Mouse (Mus musculus): ENCODE results near the gene Herc1. TPM values are rescaled to one million over a fixed set of nuclear protein-coding genes. Genes with fewer than 3 reads are reported as not detected.

Gene Herc1
- polyA plus RNA-seq, 1 experiment = 3.2 TPM

DNA sequence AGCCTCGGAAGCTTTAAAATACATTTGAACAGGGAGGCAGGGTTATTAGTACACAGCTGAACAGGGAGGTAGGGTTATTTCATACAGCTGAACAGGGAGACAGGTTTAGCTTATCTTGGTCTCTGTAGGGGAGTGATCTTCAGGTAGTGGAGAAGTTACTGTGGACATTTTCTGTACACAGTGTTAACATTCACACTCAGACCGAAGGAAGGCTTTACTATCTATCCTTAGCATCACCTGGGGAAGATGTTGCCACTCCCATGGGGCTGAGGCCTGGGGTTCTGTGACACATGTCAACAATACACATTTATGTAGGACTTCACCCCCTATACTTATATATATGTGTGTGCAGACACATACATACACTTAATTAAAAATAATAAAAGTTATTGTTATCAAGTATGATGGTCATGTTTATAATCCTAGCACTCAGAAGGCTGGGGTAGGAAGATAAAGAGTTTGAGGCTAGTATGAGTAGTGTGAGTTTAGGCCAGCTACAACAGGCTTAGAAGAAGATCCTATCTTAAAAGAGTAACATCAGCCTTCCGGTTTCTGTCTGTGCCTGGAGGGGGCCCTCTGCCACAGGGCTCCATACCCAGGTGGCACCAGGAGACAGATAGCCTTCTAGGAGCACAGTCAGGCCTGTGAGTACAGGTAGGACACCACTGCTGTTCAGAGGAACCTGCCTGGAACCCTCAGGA, 9.7 kb upstream of the Herc1 start:
- TF ChIP-seq FLI1 (IDR thresholded peaks at IDR 0.05; ENCODE audit: low read length) (no peak), GATA1 (IDR thresholded peaks at IDR 0.05; ENCODE audit: borderline replicate concordance, low read length) (no peak)
- no peak overlapping the region for H3K4me3 ChIP-seq (replicated peaks)

GRCm38 (mm10) chr9:66347405-66348035, 2.7 kb upstream of the Herc1 start:
- no peak for TF ChIP-seq FLI1 (IDR thresholded peaks at IDR 0.05; ENCODE audit: low read length)
- no peak for TF ChIP-seq GATA1 (IDR thresholded peaks at IDR 0.05; ENCODE audit: borderline replicate concordance, low read length)
- Histone ChIP-seq H3K27me3 (replicated peaks) (no peaks in the 10 kb centered on the region), H3K9me3 (no peaks in the 10 kb centered on the region), H3K4me1 (peaks cover 57% of the 10 kb centered on the region), H3K36me3 (replicated peaks; ENCODE audit: low read length) (no peaks in the 10 kb centered on the region), H3K4me3 (replicated peaks) (peak overlapping the region; percentile 79)

More for the DNA sequence above, 9.7 kb upstream of the Herc1 start:
- Histone ChIP-seq H3K36me3 (replicated peaks; ENCODE audit: low read length) (no peaks in the 10 kb centered on the region), H3K27me3 (replicated peaks) (peaks cover 40% of the 10 kb centered on the region), H3K4me1 (peaks cover 13% of the 10 kb centered on the region), H3K9me3 (no peaks in the 10 kb centered on the region)

- Histone ChIP-seq H3K36me3 (replicated peaks; ENCODE audit: low read length) (no peaks in the 10 kb centered on the region), H3K27me3 (replicated peaks) (no peaks in the 10 kb centered on the region), H3K4me1 (peaks cover 68% of the 10 kb centered on the region), H3K9me3 (no peaks in the 10 kb centered on the region), H3K4me3 (replicated peaks) (peak overlapping the region; percentile 99)
- TF ChIP-seq GATA1 (IDR thresholded peaks at IDR 0.05; ENCODE audit: borderline replicate concordance, low read length) (no peak), FLI1 (IDR thresholded peaks at IDR 0.05; ENCODE audit: low read length) (no peak)
These were observed 948 bp upstream of the Herc1 start for GRCm38 (mm10) chr9:66349144-66349859.

DNA sequence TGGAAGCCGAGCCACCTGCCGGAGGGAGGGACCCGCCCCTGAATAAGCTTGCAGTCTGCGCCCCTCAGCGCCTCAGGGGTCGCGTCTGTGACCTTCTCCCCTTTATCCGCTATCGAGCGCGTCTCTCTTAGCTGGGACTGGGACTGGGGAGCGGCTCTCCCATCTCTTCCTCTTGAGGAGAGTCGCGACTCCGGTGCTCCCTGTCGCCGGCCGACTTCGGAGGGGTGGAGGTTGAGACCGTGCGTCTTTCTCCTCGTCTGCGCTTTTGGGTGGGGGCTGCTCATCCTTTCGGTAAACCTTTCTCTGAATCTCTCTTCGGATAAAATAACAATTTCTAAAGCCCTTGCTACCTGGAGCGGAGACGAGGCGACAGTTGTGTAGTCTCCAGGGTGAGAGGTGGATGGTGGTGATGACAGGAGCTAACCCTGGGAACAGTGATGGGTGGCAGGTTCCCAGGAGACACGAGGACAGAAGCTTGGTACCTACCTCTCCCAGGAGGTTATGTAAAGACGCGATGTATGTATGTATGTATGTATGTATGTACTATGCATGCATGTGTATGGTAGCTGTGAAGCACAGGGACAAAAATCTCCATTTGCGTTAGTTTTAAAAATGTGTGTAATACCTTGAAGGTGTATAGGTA, 659 bp downstream of the Herc1 start:
- H3K4me3 ChIP-seq (replicated peaks) = peak overlapping the region; percentile 99
- no peaks in the 10 kb centered on the region for H3K9me3 ChIP-seq
- peaks cover 73% of the 10 kb centered on the region for H3K4me1 ChIP-seq
- H3K27me3 ChIP-seq (replicated peaks) = no peaks in the 10 kb centered on the region
- H3K36me3 ChIP-seq (replicated peaks; ENCODE audit: low read length) = peaks cover 3% of the 10 kb centered on the region
- no peak for TF ChIP-seq FLI1 (IDR thresholded peaks at IDR 0.05; ENCODE audit: low read length)
- TF ChIP-seq GATA1 (IDR thresholded peaks at IDR 0.05; ENCODE audit: borderline replicate concordance, low read length) = no peak

DNA sequence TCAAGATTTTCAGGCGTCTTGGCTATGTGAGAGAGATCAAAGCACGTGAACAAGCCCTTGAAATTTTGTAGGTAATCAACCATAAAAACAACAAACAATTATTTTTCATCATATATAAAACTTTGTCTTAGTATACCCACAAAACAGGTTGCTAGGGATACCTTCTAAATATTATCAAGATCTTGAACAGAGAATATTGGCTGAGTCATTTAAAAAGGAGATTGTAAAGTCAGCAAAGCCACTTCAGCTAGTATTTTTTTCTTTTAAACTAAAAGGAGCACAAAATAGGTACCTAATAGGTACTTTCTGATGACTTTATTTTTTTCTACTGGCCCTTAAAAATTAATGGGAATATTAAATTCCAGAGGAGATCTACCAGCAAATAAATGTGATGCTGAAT, 2.5 kb downstream of the Herc1 start:
- Histone ChIP-seq H3K9me3 (no peaks in the 10 kb centered on the region), H3K4me3 (replicated peaks) (peak overlapping the region; percentile 99), H3K4me1 (peaks cover 62% of the 10 kb centered on the region), H3K27me3 (replicated peaks) (no peaks in the 10 kb centered on the region), H3K36me3 (replicated peaks; ENCODE audit: low read length) (peaks cover 3% of the 10 kb centered on the region)
- no peak for TF ChIP-seq GATA1 (IDR thresholded peaks at IDR 0.05; ENCODE audit: borderline replicate concordance, low read length)
- TF ChIP-seq FLI1 (IDR thresholded peaks at IDR 0.05; ENCODE audit: low read length) = no peak

DNA sequence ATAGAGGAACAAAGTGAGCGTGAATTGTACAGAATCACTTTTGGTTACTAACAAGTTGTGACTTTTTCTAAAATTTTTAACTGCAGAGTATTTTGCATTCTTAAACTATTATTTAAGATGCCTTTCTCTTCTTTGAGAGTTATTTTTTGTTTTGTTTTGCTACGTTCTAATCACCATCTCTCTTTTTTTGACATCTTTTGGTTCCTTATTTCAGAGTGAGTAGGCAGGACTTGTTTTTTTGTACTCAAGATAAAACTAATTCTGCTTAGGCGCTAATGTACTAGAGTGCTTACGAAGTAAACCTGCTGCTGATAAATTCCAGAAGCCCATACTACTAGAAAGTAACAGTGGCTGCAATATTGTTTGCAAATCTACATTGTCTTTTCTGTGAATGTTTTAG, 8.9 kb downstream of the Herc1 start:
- no peak for TF ChIP-seq GATA1 (IDR thresholded peaks at IDR 0.05; ENCODE audit: borderline replicate concordance, low read length)
- TF ChIP-seq FLI1 (IDR thresholded peaks at IDR 0.05; ENCODE audit: low read length) = no peak
- H3K9me3 ChIP-seq = no peaks in the 10 kb centered on the region
- no peak overlapping the region for H3K4me3 ChIP-seq (replicated peaks)
- peaks cover 12% of the 10 kb centered on the region for H3K36me3 ChIP-seq (replicated peaks; ENCODE audit: low read length)
- no peaks in the 10 kb centered on the region for H3K27me3 ChIP-seq (replicated peaks)
- peaks cover 45% of the 10 kb centered on the region for H3K4me1 ChIP-seq

- no peak for TF ChIP-seq GATA1 (IDR thresholded peaks at IDR 0.05; ENCODE audit: borderline replicate concordance, low read length)
- no peak for TF ChIP-seq FLI1 (IDR thresholded peaks at IDR 0.05; ENCODE audit: low read length)
- Histone ChIP-seq H3K4me3 (replicated peaks) (peak overlapping the region; percentile 0), H3K9me3 (no peaks in the 10 kb centered on the region), H3K36me3 (replicated peaks; ENCODE audit: low read length) (peaks cover 9% of the 10 kb centered on the region), H3K27me3 (replicated peaks) (no peaks in the 10 kb centered on the region), H3K4me1 (peaks cover 46% of the 10 kb centered on the region)
These were observed 10.0 kb downstream of the Herc1 start for GRCm38 (mm10) chr9:66360143-66360690.

GRCm38 (mm10) chr9:66368890-66369433, 18.7 kb downstream of the Herc1 start:
- peaks cover 31% of the 10 kb centered on the region for H3K36me3 ChIP-seq (replicated peaks; ENCODE audit: low read length)
- peaks cover 61% of the 10 kb centered on the region for H3K4me1 ChIP-seq
- H3K4me3 ChIP-seq (replicated peaks) = no peak overlapping the region
- H3K9me3 ChIP-seq = no peaks in the 10 kb centered on the region
- H3K27me3 ChIP-seq (replicated peaks) = no peaks in the 10 kb centered on the region
- TF ChIP-seq GATA1 (IDR thresholded peaks at IDR 0.05; ENCODE audit: borderline replicate concordance, low read length) (no peak), FLI1 (IDR thresholded peaks at IDR 0.05; ENCODE audit: low read length) (no peak)

GRCm38 (mm10) chr9:66370334-66370733, 20.1 kb downstream of the Herc1 start:
- H3K4me3 ChIP-seq (replicated peaks) = no peak overlapping the region
- H3K36me3 ChIP-seq (replicated peaks; ENCODE audit: low read length) = peaks cover 40% of the 10 kb centered on the region
- H3K27me3 ChIP-seq (replicated peaks) = no peaks in the 10 kb centered on the region
- TF ChIP-seq FLI1 (IDR thresholded peaks at IDR 0.05; ENCODE audit: low read length) (no peak), GATA1 (IDR thresholded peaks at IDR 0.05; ENCODE audit: borderline replicate concordance, low read length) (no peak)
- peaks cover 64% of the 10 kb centered on the region for H3K4me1 ChIP-seq
- no peaks in the 10 kb centered on the region for H3K9me3 ChIP-seq

All from megakaryocyte, embryonic 14.5 days (primary cell).